Mouse (Mus musculus): ENCODE measurements around the gene C5ar2. TPM values are rescaled to one million over a fixed set of nuclear protein-coding genes. Genes with fewer than 3 reads are reported as not detected.
"Not testable (repeated sequence)": the region's sequence is repeated elsewhere in the genome, so short reads cannot be mapped to it uniquely, and the experiment has no call there.

The C5ar2 gene
- polyA plus RNA-seq, 1 experiment, result 0.19 TPM

DNA sequence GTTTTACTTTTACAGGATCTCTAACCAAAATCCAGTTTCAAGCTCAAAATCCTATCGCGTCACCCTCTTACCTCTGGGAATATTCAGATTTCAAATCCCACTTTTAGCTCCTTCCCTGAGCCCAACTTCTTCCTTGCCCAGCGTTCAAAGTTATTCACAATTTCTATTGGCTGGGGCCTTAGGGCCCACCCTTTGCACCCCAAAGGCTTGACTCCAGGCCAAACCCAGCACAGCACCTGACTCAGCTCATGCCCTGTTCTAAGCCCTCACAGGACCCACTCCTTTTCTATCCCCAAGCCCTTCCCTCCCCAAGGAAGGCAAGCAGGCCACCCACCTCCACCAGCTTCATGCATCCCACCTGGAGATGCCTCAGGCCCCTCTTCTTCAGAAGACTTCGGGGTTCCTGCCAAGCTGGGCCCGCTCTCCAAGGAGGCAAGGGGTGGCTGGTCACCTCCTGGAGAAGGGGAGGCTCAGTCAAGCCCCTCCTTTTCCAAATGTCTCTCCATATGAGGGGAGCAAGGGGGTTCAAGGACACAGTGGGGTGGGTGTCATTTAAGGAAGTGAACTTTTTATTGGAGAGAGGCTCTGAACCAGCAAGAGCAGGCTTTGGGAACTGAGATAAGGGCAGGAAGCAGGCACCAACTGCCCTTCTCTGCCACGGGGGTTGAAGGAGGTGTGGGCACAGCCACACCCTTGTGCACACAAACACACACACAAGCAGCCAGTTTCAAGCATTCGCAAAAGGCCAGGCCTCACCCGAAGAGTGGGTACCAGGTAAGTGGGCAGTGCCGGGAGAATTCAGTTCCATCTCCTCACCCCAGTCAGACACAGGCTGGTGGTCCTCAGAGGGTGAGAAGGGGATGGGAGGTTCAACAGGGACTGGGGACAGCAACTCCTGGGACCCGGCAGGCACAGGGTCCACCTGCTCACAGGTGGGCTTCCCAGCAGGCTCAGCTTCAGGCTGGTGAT is 31.3 kb upstream of the C5ar2 start:
- H3K4me3 ChIP-seq (ENCODE audit: insufficient read depth, low read length), result no peak overlapping the region

DNA sequence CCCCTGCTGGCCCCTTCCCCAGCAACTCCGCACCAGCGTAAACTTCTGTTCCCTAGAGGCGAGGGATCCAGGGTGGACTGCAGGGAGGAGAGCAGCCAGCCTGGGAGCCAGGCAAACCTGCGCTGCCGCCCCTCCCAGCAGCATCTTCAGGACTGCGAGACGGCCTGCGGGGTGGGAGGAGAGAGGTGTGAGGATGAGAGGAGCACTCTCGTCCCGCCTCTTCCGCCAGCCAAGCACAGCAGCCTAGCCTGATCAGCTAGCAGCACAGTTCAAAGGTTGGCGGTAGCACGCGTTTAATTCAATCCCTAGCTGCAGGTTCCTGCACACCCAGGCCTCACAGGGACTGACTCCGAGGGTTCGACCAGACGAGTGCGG is 29.8 kb upstream of the C5ar2 start:
- TF ChIP-seq CTCF (IDR thresholded peaks at IDR 0.05; ENCODE audit: borderline replicate concordance, insufficient read depth, low read length), result no peak
- peak; percentile 70 for TF ChIP-seq POLR2A (IDR thresholded peaks at IDR 0.05; ENCODE audit: low read depth, low read length)
- Histone ChIP-seq H3K27ac (ENCODE audit: insufficient read depth, low read length) (peak overlapping the region; percentile 60), H3K4me3 (ENCODE audit: insufficient read depth, low read length) (peak overlapping the region; percentile 55), H3K4me1 (ENCODE audit: control insufficient read depth, insufficient read depth, low read length) (peaks cover 8% of the 10 kb centered on the region; the same call in 1 of the 2 replicates)

More for the DNA sequence above, 31.3 kb upstream of the C5ar2 start:
- TF ChIP-seq CTCF (IDR thresholded peaks at IDR 0.05; ENCODE audit: borderline replicate concordance, insufficient read depth, low read length) (no peak), POLR2A (IDR thresholded peaks at IDR 0.05; ENCODE audit: low read depth, low read length) (no peak)
- Histone ChIP-seq H3K27ac (ENCODE audit: insufficient read depth, low read length) (no peak overlapping the region), H3K4me1 (ENCODE audit: control insufficient read depth, insufficient read depth, low read length) (peaks cover 8% of the 10 kb centered on the region; the same call in 1 of the 2 replicates)

DNA sequence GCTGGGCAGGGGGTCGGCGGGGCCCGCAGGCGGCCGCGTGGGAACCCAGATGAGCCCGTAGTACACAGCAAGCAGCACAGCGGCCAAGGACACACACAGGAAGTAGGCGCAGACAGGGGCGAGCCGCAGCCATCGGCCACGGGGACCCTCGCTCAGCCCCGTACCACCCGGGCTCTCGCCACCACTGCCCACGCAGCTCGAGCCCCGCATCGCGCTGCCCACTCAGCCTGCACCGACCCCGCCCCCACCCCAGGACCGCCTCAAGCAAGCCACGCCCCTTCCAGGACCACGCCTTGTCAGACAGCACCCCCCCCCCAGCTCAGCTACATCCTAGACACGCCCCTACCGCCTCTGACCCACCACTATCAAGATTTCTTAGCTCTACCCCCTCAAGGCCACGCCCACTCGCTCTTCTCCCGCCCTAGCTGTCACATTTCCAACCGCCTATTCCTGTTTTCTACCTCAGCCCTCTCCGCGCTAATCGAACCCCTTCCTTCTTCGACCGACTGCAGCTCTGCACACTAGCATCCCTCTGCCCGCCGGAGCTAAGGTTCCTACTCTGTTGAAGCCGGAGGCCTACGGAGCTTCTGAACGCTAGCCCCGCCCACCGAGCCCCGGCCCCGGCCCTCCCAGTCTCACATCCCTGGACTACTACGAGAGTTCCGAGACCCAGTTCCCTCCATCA is 29.3 kb upstream of the C5ar2 start, which contains the start of gene Inafm1:
Gene Inafm1, minus strand, starts transcription at position 537 of the 685 bp plus-strand sequence.
- Histone ChIP-seq H3K4me3 (ENCODE audit: insufficient read depth, low read length) (peak within 1 kb of the TSS; percentile 89), H3K4me1 (ENCODE audit: control insufficient read depth, insufficient read depth, low read length) (peaks cover 8% of the 10 kb centered on the region; the same call in 1 of the 2 replicates), H3K27ac (ENCODE audit: insufficient read depth, low read length) (peak within 1 kb of the TSS; percentile 67)
- TF ChIP-seq CTCF (IDR thresholded peaks at IDR 0.05; ENCODE audit: borderline replicate concordance, insufficient read depth, low read length) (no peak), POLR2A (IDR thresholded peaks at IDR 0.05; ENCODE audit: low read depth, low read length) (peak; percentile 57)

DNA sequence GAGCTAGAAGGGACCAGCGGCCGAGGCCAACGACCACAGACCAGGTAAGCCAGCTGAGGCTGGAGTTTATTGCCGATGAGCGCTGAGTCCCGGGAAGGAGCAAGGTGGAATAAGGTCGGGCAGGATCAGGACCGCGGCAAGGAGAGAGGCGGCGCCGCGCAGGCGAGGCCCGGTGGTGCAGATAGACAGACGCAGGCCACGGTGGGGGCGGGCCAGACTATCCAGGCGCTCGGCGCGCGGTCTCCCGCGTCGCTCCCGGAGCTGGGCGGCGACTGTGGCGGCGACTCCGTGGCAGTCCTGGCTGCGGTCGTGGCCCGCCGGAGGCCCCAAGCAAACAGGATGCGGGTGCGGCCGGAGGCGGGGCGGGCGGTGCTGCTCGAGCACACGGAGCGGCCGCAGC is 28.7 kb upstream of the C5ar2 start:
- TF ChIP-seq CTCF (IDR thresholded peaks at IDR 0.05; ENCODE audit: borderline replicate concordance, insufficient read depth, low read length), result no peak
- TF ChIP-seq POLR2A (IDR thresholded peaks at IDR 0.05; ENCODE audit: low read depth, low read length), result no peak

DNA sequence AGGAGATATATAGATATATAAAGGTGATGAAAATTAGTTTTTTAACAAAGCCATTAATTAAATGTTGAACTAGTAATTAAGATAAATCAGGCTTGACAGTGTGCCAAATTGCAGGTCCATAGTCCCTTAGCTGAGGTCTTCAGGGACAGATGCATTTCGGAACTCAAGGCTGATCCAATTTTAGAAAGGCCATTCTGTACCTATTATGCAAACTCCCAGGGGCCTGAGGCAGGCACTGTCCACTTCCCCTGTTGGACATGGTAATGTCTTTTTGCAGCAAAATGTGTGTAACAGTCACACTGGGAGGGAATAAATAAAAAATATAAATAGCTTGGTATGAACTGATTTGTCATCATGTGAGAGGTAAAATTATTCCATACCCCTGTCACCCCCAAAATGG is 27.2 kb upstream of the C5ar2 start:
- H3K4me3 ChIP-seq (ENCODE audit: insufficient read depth, low read length), result no peak overlapping the region
- peaks cover 8% of the 10 kb centered on the region; the same call in 1 of the 2 replicates for H3K4me1 ChIP-seq (ENCODE audit: control insufficient read depth, insufficient read depth, low read length)
- H3K27ac ChIP-seq (ENCODE audit: insufficient read depth, low read length), result no peak overlapping the region
- no peak for TF ChIP-seq CTCF (IDR thresholded peaks at IDR 0.05; ENCODE audit: borderline replicate concordance, insufficient read depth, low read length)
- no peak for TF ChIP-seq POLR2A (IDR thresholded peaks at IDR 0.05; ENCODE audit: low read depth, low read length)

More for the DNA sequence above, 28.7 kb upstream of the C5ar2 start:
- Histone ChIP-seq H3K27ac (ENCODE audit: insufficient read depth, low read length) (peak overlapping the region; percentile 67), H3K4me3 (ENCODE audit: insufficient read depth, low read length) (peak overlapping the region; percentile 89), H3K4me1 (ENCODE audit: control insufficient read depth, insufficient read depth, low read length) (peaks cover 8% of the 10 kb centered on the region; the same call in 1 of the 2 replicates)

DNA sequence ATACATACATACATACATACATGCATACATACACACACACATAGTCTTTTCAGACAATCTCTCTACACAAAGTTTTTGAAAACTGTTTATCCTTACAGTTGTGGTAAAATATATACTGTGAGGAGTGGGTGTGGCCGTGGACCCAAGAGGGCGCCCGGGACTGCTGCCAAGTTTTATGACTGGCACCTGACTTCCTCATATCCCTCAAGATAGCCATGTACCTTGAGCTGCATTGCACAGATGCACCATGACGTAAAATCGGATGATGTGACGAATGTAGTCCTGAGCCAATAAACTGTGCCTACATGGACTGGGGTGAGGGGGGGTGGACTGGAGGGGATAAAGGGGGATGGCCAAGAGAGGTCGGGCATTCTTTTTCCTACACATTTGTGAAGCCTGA is 22.6 kb upstream of the C5ar2 start:
- not testable (repeated sequence) for H3K4me1 ChIP-seq (ENCODE audit: control insufficient read depth, insufficient read depth, low read length); H3K4me3 ChIP-seq (ENCODE audit: insufficient read depth, low read length); H3K27ac ChIP-seq (ENCODE audit: insufficient read depth, low read length)

DNA sequence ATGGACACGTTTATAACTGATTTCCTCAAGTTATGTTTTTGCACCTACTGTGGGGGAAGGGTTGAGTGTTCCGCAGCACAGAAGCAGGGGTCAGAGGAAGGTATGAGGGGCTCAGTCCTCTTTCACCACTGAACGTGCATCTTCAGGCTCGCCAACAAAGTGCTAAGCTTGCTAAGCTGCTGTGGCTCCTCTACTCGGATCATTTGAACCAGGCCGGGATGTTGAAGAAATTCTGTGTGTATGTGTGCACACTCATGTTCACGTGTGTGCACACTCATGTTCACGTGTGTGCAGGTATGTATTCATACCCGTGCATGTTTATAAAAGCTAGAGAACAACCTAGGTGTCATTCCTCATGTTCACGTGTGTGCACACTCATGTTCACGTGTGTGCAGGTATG is 21.9 kb upstream of the C5ar2 start:
- no peak for TF ChIP-seq POLR2A (IDR thresholded peaks at IDR 0.05; ENCODE audit: low read depth, low read length)
- no peak for TF ChIP-seq CTCF (IDR thresholded peaks at IDR 0.05; ENCODE audit: borderline replicate concordance, insufficient read depth, low read length)
- 0 out of 2 replicates have a peak, but pooled peaks cover 3% of the 10 kb centered on the region for H3K4me1 ChIP-seq (ENCODE audit: control insufficient read depth, insufficient read depth, low read length)
- H3K27ac ChIP-seq (ENCODE audit: insufficient read depth, low read length), result no peak overlapping the region
- H3K4me3 ChIP-seq (ENCODE audit: insufficient read depth, low read length), result no peak overlapping the region

DNA sequence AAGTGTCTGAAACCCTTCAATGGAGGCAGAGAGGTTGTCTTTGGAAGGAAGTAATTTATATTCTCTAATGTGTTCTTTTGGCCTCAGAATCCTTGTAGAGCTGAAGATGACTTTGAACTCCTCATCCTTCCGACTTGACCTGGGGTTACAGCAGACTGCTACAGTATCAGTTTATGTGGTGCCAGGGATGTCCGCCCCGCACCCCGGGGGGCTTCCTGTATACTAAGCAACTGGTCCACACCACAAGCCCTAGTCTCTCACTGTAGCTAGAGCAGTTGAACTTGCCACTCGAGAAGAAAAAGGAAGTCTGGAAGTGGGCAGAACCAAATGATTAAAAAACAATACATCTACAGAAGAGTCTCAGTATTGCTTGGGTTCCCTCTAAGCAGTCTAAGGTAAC is 19.9 kb upstream of the C5ar2 start:
- TF ChIP-seq CTCF (IDR thresholded peaks at IDR 0.05; ENCODE audit: borderline replicate concordance, insufficient read depth, low read length) (no peak), POLR2A (IDR thresholded peaks at IDR 0.05; ENCODE audit: low read depth, low read length) (no peak)
- Histone ChIP-seq H3K4me1 (ENCODE audit: control insufficient read depth, insufficient read depth, low read length) (no peaks in the 10 kb centered on the region), H3K27ac (ENCODE audit: insufficient read depth, low read length) (no peak overlapping the region), H3K4me3 (ENCODE audit: insufficient read depth, low read length) (no peak overlapping the region)

DNA sequence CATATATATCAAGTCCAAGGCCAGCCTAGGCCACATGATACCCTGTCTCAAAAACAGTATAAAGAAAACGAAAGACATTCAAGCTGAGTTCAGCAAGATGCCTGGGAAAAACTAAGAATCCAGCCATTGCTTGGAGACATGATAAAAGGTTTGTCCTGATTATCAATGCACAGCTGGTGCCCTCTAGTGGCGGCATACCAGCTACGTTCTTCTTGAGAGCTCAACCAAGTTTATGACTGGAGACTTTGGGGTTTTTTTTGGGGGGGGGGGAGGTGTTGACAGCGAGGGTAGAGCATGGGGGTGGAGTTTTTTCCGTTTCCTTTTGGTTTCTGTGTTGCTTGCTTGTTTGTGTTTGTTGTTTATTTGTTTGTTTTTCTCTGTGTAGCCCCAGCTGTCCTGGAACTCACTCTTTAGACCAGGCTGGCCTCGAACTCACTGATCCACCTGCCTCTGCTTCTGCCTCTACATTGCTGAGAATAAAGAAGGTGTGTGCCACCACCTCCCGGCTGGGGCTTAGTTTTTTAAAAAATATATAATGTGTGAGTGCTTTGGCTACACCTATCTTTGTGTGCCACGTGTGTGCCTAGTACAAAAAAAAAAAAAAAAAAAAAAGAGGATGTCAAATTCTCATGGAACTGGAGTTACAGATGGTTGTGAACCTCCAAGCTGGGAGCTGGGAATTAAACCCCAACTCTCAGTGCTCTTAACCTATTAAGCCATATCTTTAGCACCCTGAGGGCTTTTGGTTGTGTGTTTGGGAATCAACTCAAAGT is 19.2 kb upstream of the C5ar2 start:
- no peaks in the 10 kb centered on the region for H3K4me1 ChIP-seq (ENCODE audit: control insufficient read depth, insufficient read depth, low read length)
- TF ChIP-seq POLR2A (IDR thresholded peaks at IDR 0.05; ENCODE audit: low read depth, low read length) (no peak), CTCF (IDR thresholded peaks at IDR 0.05; ENCODE audit: borderline replicate concordance, insufficient read depth, low read length) (peak; percentile 56; the same call in 1 of the 2 replicates)
- H3K4me3 ChIP-seq (ENCODE audit: insufficient read depth, low read length), result no peak overlapping the region
- no peak overlapping the region for H3K27ac ChIP-seq (ENCODE audit: insufficient read depth, low read length)

Measured in embryonic fibroblast, embryonic 13.5 days (primary cell).